Mouse (Mus musculus): ENCODE data around the gene Mybph. TPM values are rescaled to one million over a fixed set of nuclear protein-coding genes. Genes with fewer than 3 reads are reported as not detected.
A peak's percentile ranks its signal among the peaks of the same experiment; 100 is the strongest.

Mybph gene
- polyA plus RNA-seq, 1 experiment from 2014 or later, result 1.6 TPM

DNA sequence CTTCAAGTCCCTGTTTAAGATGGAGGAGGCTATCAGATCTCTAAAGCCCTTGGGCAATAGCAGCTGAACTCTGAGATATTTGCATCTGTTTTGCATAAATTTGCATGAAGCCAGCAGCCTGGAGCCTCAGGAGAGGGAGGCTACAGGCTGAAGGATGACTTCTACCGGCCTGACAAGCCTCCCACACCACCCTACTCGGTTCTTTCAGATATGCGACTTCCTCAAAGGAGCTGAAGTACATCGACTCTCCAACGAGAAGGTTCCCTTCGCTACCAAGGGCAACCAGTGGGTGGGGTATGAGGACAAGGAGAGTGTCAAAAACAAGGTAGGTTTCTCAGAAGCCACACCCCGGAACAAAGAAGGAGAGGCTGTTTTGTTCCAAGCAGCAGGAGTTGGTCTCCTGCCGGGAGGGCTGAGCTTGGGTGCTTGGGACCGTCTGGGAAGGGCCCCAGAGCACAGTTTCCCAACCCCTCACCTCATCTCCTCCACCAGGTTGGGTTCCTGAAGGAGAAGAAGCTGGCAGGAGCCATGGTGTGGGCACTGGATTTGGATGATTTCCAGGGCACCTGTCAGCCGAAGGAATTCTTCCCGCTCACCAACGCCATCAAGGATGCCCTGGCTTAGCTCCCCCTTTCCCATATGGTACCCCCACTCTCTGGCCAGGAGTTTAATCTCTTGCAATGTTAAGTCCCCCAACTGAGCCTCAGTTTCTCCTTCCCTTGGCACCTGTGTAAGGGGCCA, 4.1 kb upstream of the Mybph start:
- Histone ChIP-seq H3K9me3 (ENCODE audit: control insufficient read depth, low read length) (no peaks in the 10 kb centered on the region), H3K9ac (ENCODE audit: low read length) (no peak overlapping the region), H3K4me1 (replicated peaks; ENCODE audit: control insufficient read depth, insufficient read depth) (0 out of 2 replicates have a peak, but pooled peaks cover 4% of the 10 kb centered on the region), H3K27ac (replicated peaks) (peak overlapping the region; percentile 61; the same call in 1 of the 2 replicates), H3K36me3 (ENCODE audit: control insufficient read depth, insufficient read depth, low read length) (no peaks in the 10 kb centered on the region), H3K4me2 (replicated peaks; ENCODE audit: low read depth) (no peak overlapping the region), H3K27me3 (ENCODE audit: control insufficient read depth, insufficient read depth, low read length) (no peaks in the 10 kb centered on the region), H3K4me3 (ENCODE audit: low read depth, low read length) (no peak overlapping the region)
- ATAC-seq (ENCODE audit: low FRiP score, low TSS enrichment) (peak; percentile 82), DNase-seq (ENCODE audit: low spot score) (peak; percentile 88)
- peak; percentile 64 for TF ChIP-seq CTCF (IDR thresholded peaks at IDR 0.05; ENCODE audit: low read depth)
- no peak for TF ChIP-seq EP300 (optimal IDR thresholded peaks at IDR 0.05)
- WGBS, result 25% methylated on average over 12 of the region's 12 CpGs

DNA sequence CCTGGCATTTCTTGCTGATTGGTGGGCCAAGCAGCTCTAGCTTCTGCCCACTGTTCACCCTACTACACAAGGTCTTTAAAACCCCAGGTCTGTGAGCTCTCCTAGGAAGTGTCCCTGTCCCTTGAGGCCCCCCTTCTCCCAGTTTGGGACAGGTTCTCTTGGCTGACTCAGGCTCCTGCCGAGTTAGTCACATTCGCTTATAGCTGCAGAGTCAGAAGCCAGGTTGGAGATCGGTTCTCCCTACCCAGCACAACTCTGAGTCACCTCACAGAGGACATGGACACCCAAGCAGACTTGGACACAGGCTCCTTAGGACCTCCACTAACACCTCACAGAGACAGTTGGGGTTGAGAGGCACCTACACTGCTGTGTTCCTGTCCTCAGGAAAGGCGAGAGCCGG, 2.1 kb upstream of the Mybph start:
- ATAC-seq (ENCODE audit: low FRiP score, low TSS enrichment) (no peak), DNase-seq (ENCODE audit: low spot score) (no peak)
- H3K4me1 ChIP-seq (replicated peaks; ENCODE audit: control insufficient read depth, insufficient read depth), result peaks cover 4% of the 10 kb centered on the region; the same call in 1 of the 2 replicates
- no peak overlapping the region for H3K27ac ChIP-seq (replicated peaks)
- 74% methylated on average over 5 of the region's 5 CpGs for WGBS
- TF ChIP-seq EP300 (optimal IDR thresholded peaks at IDR 0.05) (no peak), CTCF (IDR thresholded peaks at IDR 0.05; ENCODE audit: low read depth) (no peak)
- H3K4me3 ChIP-seq (ENCODE audit: low read depth, low read length), result no peak overlapping the region
- H3K27me3 ChIP-seq (ENCODE audit: control insufficient read depth, insufficient read depth, low read length), result no peaks in the 10 kb centered on the region
- H3K4me2 ChIP-seq (replicated peaks; ENCODE audit: low read depth), result no peak overlapping the region
- no peak overlapping the region for H3K9ac ChIP-seq (ENCODE audit: low read length)
- H3K9me3 ChIP-seq (ENCODE audit: control insufficient read depth, low read length), result no peaks in the 10 kb centered on the region
- no peaks in the 10 kb centered on the region for H3K36me3 ChIP-seq (ENCODE audit: control insufficient read depth, insufficient read depth, low read length)

DNA sequence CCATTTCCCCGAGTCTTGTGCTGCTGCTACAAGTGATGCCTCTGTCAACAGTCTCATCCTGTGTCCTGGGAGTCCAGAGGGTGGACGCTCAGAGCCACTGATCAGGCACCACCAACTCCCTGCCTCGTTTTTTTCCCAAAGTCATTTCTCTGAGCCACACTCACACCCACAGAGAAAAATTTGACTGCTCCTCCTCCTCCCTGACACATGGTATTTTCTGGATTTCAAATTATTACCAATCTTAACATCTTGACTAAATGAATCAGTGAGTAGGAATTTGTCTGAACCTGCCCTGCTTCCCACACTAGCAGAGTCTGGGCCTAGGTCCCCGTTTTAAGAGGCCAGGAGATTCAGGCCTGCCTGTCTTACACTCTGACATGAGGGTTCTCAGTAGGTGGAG, 1.2 kb upstream of the Mybph start:
- DNase-seq (ENCODE audit: low spot score) (no peak), ATAC-seq (ENCODE audit: low FRiP score, low TSS enrichment) (no peak)
- H3K27ac ChIP-seq (replicated peaks), result no peak overlapping the region
- no peak overlapping the region for H3K4me2 ChIP-seq (replicated peaks; ENCODE audit: low read depth)
- peaks cover 4% of the 10 kb centered on the region; the same call in 1 of the 2 replicates for H3K4me1 ChIP-seq (replicated peaks; ENCODE audit: control insufficient read depth, insufficient read depth)
- H3K9me3 ChIP-seq (ENCODE audit: control insufficient read depth, low read length), result no peaks in the 10 kb centered on the region
- no peak overlapping the region for H3K9ac ChIP-seq (ENCODE audit: low read length)
- TF ChIP-seq CTCF (IDR thresholded peaks at IDR 0.05; ENCODE audit: low read depth), result no peak
- TF ChIP-seq EP300 (optimal IDR thresholded peaks at IDR 0.05), result no peak
- no peaks in the 10 kb centered on the region for H3K36me3 ChIP-seq (ENCODE audit: control insufficient read depth, insufficient read depth, low read length)
- H3K27me3 ChIP-seq (ENCODE audit: control insufficient read depth, insufficient read depth, low read length), result no peaks in the 10 kb centered on the region
- no peak overlapping the region for H3K4me3 ChIP-seq (ENCODE audit: low read depth, low read length)
- WGBS, result 40% methylated on average over 4 of the region's 4 CpGs

DNA sequence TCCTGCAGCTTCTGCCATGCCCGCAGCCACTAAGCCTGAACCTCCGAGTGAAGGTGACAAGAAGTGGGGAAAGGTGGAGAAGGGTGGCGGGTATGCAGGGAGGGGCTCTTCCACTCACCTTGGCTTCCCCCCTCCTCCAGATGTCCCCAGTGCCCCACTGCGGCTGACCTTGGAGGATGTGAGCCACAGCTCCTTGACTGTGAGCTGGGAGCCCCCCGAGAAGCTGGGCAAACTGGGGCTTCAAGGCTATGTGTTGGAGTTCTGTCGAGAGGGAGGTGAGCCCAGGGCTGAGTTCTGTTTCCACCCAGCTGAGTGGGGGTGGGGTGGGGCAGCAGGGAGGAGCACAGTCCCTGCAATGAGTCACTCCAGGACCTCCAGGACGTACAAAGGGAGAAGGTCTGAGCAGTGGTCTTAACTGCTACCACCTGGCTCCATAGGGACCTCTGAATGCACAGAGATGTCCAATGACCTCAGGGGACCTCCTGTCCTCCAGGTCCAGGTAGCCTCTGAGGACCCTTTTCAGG, 488 bp downstream of the Mybph start:
- peaks cover 4% of the 10 kb centered on the region; the same call in 1 of the 2 replicates for H3K4me1 ChIP-seq (replicated peaks; ENCODE audit: control insufficient read depth, insufficient read depth)
- DNase-seq (ENCODE audit: low spot score) (peak; percentile 67), ATAC-seq (ENCODE audit: low FRiP score, low TSS enrichment) (no peak; the same call in 1 of the 2 replicates)
- 38% methylated on average over 6 of the region's 7 CpGs for WGBS
- H3K4me3 ChIP-seq (ENCODE audit: low read depth, low read length), result no peak overlapping the region
- no peaks in the 10 kb centered on the region for H3K27me3 ChIP-seq (ENCODE audit: control insufficient read depth, insufficient read depth, low read length)
- H3K9ac ChIP-seq (ENCODE audit: low read length), result no peak overlapping the region
- H3K27ac ChIP-seq (replicated peaks), result no peak overlapping the region
- no peak for TF ChIP-seq CTCF (IDR thresholded peaks at IDR 0.05; ENCODE audit: low read depth)
- no peak for TF ChIP-seq EP300 (optimal IDR thresholded peaks at IDR 0.05)
- no peaks in the 10 kb centered on the region for H3K36me3 ChIP-seq (ENCODE audit: control insufficient read depth, insufficient read depth, low read length)
- H3K9me3 ChIP-seq (ENCODE audit: control insufficient read depth, low read length), result no peaks in the 10 kb centered on the region
- H3K4me2 ChIP-seq (replicated peaks; ENCODE audit: low read depth), result no peak overlapping the region

DNA sequence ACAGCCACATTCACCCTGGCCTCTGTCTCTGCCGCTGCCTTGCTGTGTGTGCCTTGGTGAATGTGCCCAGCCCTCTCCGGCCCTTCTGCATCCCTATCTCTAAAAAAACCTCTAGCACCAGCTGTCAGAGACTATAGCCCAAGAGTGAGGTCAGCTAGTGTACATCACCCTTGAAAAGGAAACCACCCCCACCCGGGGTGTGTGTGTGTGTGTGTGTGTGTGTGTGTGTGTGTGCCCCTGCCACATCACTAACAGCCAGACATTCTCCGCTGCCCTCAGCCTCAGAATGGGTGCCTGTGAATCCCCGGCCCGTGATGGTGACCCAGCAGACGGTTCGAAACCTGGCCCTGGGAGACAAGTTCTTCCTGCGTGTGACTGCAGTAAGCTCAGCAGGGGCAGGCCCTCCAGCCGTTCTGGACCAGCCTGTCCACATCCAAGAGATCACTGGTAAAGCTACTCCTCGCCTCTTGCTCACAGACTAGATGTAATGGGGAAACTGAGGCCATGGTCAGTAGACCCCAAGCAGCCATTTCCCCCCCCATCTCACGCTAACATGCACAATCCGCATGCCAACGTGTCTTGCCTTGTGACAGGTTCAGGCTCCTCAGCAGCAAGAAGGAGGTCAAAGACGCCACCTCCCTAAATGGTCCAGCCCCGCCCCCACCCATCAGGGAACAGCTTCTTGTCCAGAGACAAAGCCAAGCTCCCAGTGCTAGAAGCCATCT, 1.2 kb downstream of the Mybph start:
- ATAC-seq (ENCODE audit: low FRiP score, low TSS enrichment) (no peak), DNase-seq (ENCODE audit: low spot score) (no peak)
- Histone ChIP-seq H3K36me3 (ENCODE audit: control insufficient read depth, insufficient read depth, low read length) (no peaks in the 10 kb centered on the region), H3K9ac (ENCODE audit: low read length) (no peak overlapping the region), H3K4me1 (replicated peaks; ENCODE audit: control insufficient read depth, insufficient read depth) (peaks cover 4% of the 10 kb centered on the region; the same call in 1 of the 2 replicates), H3K27ac (replicated peaks) (no peak overlapping the region), H3K4me3 (ENCODE audit: low read depth, low read length) (no peak overlapping the region), H3K9me3 (ENCODE audit: control insufficient read depth, low read length) (no peaks in the 10 kb centered on the region), H3K4me2 (replicated peaks; ENCODE audit: low read depth) (no peak overlapping the region), H3K27me3 (ENCODE audit: control insufficient read depth, insufficient read depth, low read length) (no peaks in the 10 kb centered on the region)
- no peak for TF ChIP-seq EP300 (optimal IDR thresholded peaks at IDR 0.05)
- TF ChIP-seq CTCF (IDR thresholded peaks at IDR 0.05; ENCODE audit: low read depth), result no peak
- 77% methylated on average over 16 of the region's 16 CpGs for WGBS

Data from stomach, postnatal 0 days (tissue).